Mouse (Mus musculus) testis, adult 2 months (tissue): Measurements from ENCODE around the gene Hbs1l. TPM values are rescaled to one million over a fixed set of nuclear protein-coding genes. Genes with fewer than 3 reads are reported as not detected.

Experiments used
- H3K27ac ChIP-seq: fragments of 200-500 bp; 2 replicates; pipeline ENCODE4 v1.5.1; 2012; ENCODE audit warnings: low read depth, low read length; ENCODE audit not compliant: control insufficient read depth, insufficient read depth
- H3K27me3 ChIP-seq: fragments of 200-500 bp; 2 replicates; pipeline ENCODE4 v1.6.1; 2012; ENCODE audit warnings: mild to moderate bottlenecking, low read length, moderate library complexity; ENCODE audit not compliant: control insufficient read depth, insufficient read depth
- H3K36me3 ChIP-seq: fragments of 200-500 bp; 2 replicates; pipeline ENCODE4 v1.6.1; 2012; ENCODE audit warnings: mild to moderate bottlenecking, low read length; ENCODE audit not compliant: control insufficient read depth, insufficient read depth
- H3K4me1 ChIP-seq: fragments of 200-500 bp; 2 replicates; pipeline ENCODE4 v1.6.1; 2012; ENCODE audit warnings: low read length; ENCODE audit not compliant: control insufficient read depth, insufficient read depth
- H3K4me3 ChIP-seq: fragments of 200-500 bp; 2 replicates; pipeline ENCODE4 v1.5.1; 2012; ENCODE audit warnings: low read depth, mild to moderate bottlenecking, low read length, moderate library complexity, mixed read lengths; ENCODE audit not compliant: control insufficient read depth
- CTCF ChIP-seq: fragments of 200-500 bp; IDR thresholded peaks from 2 replicates; pipeline ENCODE4 v1.5.1; 2012; ENCODE audit warnings: low read depth, mild to moderate bottlenecking, inconsistent platforms, low read length, moderate library complexity; ENCODE audit not compliant: control insufficient read depth, insufficient read depth, insufficient replicate concordance
- POLR2A ChIP-seq: fragments of 200-500 bp; IDR thresholded peaks from 2 replicates; pipeline ENCODE4 v1.6.1; 2012; ENCODE audit warnings: low read depth, mild to moderate bottlenecking, inconsistent platforms, low read length, moderate library complexity; ENCODE audit not compliant: control insufficient read depth
- polyA plus RNA-seq: library from polyadenylated mRNA; depleted of rRNA; stranded (reverse); fragments of >200 nt; gene quantifications from 2 replicates; pipeline ENCODE4 v1.2.3, GENCODE M21; 2012; rRNA removed

Gene Hbs1l
- polyA plus RNA-seq = 46.1 and 57.5 TPM in 2 replicates

DNA sequence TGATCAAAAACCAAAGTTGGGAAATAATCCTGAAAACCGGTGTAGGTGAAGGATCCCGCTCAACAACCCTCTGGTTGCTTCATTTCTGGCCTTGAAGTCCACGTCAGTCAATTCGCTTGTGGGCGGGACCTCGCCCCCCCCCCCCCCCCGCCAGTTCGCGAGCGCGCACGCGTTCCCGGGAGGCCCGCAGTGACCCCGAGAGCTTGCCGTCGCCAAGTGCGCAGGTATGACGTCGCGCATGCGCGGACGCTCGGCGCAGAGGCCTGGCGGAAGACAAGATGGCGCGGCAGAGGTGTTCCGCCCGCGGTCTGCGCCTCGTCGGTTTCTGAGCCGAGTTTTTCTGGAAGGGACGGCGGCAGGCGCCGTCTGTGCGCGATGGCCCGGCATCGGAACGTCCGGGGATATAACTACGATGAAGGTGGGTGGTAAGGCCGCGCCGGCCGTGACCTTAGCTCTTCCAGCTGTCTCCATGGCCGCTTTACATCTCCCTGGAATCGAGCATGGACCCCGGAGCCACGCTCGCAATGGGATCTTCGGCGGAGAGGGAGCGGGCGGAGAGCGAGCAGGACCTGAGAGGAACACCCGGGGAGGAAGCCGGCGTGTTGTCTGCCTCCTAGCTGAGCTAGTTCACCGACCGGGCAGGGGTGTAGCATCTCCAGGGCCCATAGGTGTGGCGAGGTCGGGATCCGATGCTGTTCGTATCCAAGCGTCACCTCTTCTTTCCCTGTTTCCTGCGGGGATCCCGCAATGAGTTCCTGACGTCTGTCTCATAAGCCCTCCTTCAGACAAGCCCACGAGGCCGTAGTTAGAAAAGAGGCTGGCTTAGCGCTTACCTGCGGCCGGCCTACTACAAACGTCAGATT lies at the start of gene Hbs1l:
TSS of gene Hbs1l (plus strand) at position 221 of the 863 bp plus-strand sequence.
- Histone ChIP-seq H3K27ac (peak within 1 kb of the TSS; percentile 90), H3K4me1 (no peaks in the 10 kb centered on the region; the same call in 1 of the 2 replicates), H3K36me3 (peaks cover 1% of the 10 kb centered on the region; the same call in 1 of the 2 replicates), H3K27me3 (no peaks in the 10 kb centered on the region), H3K4me3 (peak within 1 kb of the TSS; percentile 92)
- no peak for TF ChIP-seq CTCF
- TF ChIP-seq POLR2A = peak; percentile 62

DNA sequence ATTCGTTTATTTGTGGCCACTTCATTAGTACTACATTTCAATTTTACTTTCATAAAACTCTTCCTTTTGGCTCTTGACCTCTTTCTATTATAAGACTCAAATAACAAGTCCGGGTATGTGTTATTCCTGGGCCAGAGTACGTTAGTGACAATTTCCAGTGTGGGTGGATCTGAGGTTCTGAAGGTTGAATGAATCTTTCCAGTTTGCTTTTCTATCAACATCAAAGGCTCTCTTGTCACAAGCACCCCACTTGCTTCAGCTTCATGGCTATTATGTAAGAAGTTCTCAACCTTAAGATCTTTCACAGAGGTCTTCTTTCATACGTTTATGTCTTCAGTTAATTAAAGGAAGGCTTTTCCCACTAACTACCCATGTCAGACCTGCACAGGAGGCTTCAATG lies 47.2 kb upstream of the Hbs1l start:
- Histone ChIP-seq H3K4me3 (no peak overlapping the region), H3K36me3 (no peaks in the 10 kb centered on the region), H3K27ac (no peak overlapping the region), H3K4me1 (peaks cover 3% of the 10 kb centered on the region; the same call in 1 of the 2 replicates), H3K27me3 (no peaks in the 10 kb centered on the region)
- no peak for TF ChIP-seq POLR2A
- no peak for TF ChIP-seq CTCF

DNA sequence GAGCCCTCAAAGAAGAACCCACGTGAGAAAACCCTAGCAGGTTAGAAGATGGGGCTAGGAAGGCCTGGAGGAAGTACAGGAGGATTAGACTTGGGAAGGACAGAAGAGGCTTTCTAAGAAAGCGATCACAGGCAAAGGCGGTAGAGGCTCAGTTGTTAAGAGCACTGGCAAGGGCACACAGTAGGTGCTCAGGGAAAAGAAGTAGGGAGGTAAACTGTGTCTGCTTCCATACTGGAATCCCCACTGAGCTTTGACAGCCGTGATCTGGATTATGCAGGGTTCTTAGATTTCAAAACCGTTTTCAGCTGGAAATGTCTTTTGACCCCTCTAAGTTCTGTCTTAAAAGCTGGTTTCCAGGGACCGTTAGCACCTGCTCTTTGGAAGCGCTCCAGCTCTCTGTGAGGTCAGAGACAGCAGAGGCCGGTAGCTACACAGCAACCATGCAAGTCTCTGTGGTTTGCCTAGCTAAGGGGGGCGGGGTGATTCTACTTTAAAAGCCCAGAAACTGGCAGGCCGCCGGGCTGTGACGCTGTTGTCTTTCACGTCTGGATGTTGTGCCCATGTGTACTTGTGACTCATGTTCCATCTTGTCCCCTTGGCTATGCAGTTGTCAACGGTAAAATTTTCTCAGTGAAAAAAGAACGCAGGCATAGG lies 43.8 kb upstream of the Hbs1l start:
- Histone ChIP-seq H3K36me3 (no peaks in the 10 kb centered on the region), H3K4me1 (peaks cover 3% of the 10 kb centered on the region; the same call in 1 of the 2 replicates), H3K27me3 (no peaks in the 10 kb centered on the region), H3K4me3 (peak overlapping the region; percentile 42), H3K27ac (no peak overlapping the region)
- no peak for TF ChIP-seq POLR2A

DNA sequence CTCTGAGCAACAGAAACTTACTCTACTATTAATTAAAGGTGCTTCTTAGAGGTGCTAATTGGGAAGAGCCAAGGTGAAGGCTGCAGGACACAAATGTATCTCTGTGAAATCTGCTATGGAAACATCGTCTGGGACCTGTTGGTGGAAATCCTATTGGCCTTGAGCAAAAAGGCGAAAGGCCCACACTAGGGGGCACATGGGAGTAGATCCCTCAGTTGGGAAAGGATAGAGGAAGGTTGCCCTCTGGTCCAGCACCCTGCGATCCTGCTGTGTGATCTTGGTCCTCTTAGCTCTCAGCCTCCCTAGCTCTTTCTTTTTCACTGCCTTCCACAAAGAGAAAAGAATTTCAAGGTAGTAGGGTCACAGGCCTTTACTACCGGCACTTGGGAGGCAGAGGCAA lies 43.0 kb upstream of the Hbs1l start:
- Histone ChIP-seq H3K4me1 (peaks cover 3% of the 10 kb centered on the region; the same call in 1 of the 2 replicates), H3K4me3 (no peak overlapping the region), H3K36me3 (no peaks in the 10 kb centered on the region), H3K27me3 (no peaks in the 10 kb centered on the region), H3K27ac (no peak overlapping the region)
- no peak for TF ChIP-seq CTCF
- no peak for TF ChIP-seq POLR2A

DNA sequence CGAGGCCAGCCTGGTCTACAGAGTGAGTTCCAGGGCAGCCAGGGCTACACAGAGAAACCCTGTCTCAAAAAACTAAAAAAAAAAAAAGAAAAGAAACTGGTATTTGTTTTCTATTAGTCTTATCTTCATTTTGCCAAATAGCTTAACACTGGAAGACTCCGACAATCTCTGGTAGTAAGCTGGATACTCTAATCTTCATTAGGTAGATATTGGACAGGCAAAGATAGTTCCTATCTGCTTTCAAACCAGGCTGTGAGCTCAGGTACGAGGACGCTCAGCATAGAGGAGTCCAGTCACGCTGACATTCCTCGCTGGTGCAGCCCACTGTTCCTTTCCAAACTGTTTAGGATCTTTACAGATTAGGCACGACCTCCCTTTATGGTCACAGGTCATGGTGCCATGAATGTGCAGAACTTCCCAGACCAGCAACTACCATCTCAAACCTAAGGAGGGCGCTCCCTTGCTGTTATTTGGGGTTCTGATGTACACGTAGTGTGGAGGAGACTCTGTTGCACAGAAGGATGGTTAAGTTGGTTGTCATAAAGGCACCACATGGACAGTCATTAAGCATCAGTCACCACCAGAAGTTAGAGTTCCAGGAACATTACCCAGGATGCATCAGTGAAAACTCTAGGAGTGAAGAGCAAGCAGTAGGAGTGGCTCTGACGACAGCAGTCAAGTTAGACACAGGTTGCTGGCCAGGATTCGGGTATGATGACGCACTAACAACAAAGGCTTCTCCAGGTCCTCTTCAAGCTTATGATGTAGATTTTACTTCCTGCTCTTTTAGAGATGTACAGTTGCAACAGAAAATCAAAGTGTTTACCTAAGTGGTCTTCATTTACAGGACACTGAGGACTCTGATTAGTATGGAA lies 41.3 kb upstream of the Hbs1l start:
- Histone ChIP-seq H3K27ac (no peak overlapping the region), H3K4me1 (peaks cover 3% of the 10 kb centered on the region; the same call in 1 of the 2 replicates)

DNA sequence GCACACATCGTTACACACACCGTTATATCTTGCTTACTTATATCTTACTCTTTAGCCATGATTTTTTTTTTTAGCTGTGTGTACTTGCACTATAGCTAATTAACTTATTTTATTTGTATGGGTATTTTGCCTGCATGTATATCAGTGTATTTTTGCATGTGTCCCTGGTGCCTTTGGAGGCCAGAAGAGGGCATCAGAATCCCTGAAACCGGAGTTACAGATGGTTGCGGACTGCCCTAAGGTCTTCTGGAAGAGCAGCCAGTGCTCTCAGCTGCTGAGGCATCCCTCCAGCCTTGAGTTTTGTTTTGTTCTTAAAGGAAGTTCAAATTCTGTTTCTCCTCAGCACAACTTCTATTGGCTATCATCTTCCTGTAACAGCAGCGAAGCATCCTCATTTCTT lies 38.5 kb upstream of the Hbs1l start:
- Histone ChIP-seq H3K36me3 (no peaks in the 10 kb centered on the region), H3K27me3 (no peaks in the 10 kb centered on the region), H3K27ac (no peak overlapping the region), H3K4me1 (peaks cover under 1% of the 10 kb centered on the region; the same call in 1 of the 2 replicates), H3K4me3 (no peak overlapping the region)
- TF ChIP-seq POLR2A (no peak), CTCF (no peak)

More for the DNA sequence above, 41.3 kb upstream of the Hbs1l start:
- H3K4me3 ChIP-seq = no peak overlapping the region
- H3K36me3 ChIP-seq = no peaks in the 10 kb centered on the region
- TF ChIP-seq CTCF (no peak), POLR2A (no peak)
- no peaks in the 10 kb centered on the region for H3K27me3 ChIP-seq
